7 mouse cellular contexts compared by ENCODE assay signal in genomic region chr8:104443125-104443679, GRCm38 (mm10). TPM values are rescaled to one million over a fixed set of nuclear protein-coding genes. Genes with fewer than 3 reads are reported as not detected.
DNase-seq lines count a peak whose midpoint lies in the region; ATAC-seq and TF ChIP-seq lines count a peak whose summit lies in the region.

No protein-coding gene starts in this region.

- peaks cover 4% of the 10 kb centered on the region for H3K4me1 ChIP-seq in testis, adult 2 months (ENCODE audit: control insufficient read depth, insufficient read depth, low read length)
- H3K4me1 ChIP-seq in forebrain, embryonic 13.5 days: peaks cover 23% of the 10 kb centered on the region
- peaks cover 14% of the 10 kb centered on the region for H3K4me1 ChIP-seq in limb, embryonic 15.5 days

- no peaks in the 10 kb centered on the region for H3K27me3 ChIP-seq in testis, adult 2 months (ENCODE audit: control insufficient read depth, insufficient read depth, low read length)
- H3K27me3 ChIP-seq in forebrain, embryonic 13.5 days: no peaks in the 10 kb centered on the region
- no peaks in the 10 kb centered on the region for H3K27me3 ChIP-seq in limb, embryonic 15.5 days

- H3K4me2 ChIP-seq in forebrain, embryonic 13.5 days: peak overlapping the region; percentile 80; the same call in 1 of the 2 replicates
- H3K4me2 ChIP-seq in limb, embryonic 15.5 days: peak overlapping the region; percentile 74; the same call in 1 of the 2 replicates

- H3K9me3 ChIP-seq in forebrain, embryonic 13.5 days (replicated peaks): no peaks in the 10 kb centered on the region
- no peaks in the 10 kb centered on the region for H3K9me3 ChIP-seq in limb, embryonic 15.5 days

- H3K9ac ChIP-seq in forebrain, embryonic 13.5 days: no peak overlapping the region; the same call in 1 of the 2 replicates
- no peak overlapping the region for H3K9ac ChIP-seq in limb, embryonic 15.5 days

- WGBS in forebrain, embryonic 13.5 days: 60% methylated on average over 7 of the region's 7 CpGs
- 63% methylated on average over 7 of the region's 7 CpGs for WGBS in limb, embryonic 15.5 days

- no peaks in the 10 kb centered on the region; the same call in 1 of the 2 replicates for H3K36me3 ChIP-seq in testis, adult 2 months (ENCODE audit: control insufficient read depth, insufficient read depth, low read length)
- peaks cover 29% of the 10 kb centered on the region for H3K36me3 ChIP-seq in forebrain, embryonic 13.5 days (ENCODE audit: poor library complexity, severe bottlenecking)
- peaks cover 28% of the 10 kb centered on the region for H3K36me3 ChIP-seq in limb, embryonic 15.5 days

- ATAC-seq in forebrain, embryonic 13.5 days: peak; percentile 33
- no peak for ATAC-seq in limb, embryonic 15.5 days (ENCODE audit: insufficient number of reproducible peaks, low FRiP score, low TSS enrichment, low read depth)
- no peak for ATAC-seq in inflammation-experienced regulatory T-cells, adult 6 months

- no peak for TF ChIP-seq POLR2A in testis, adult 2 months (IDR thresholded peaks at IDR 0.05; ENCODE audit: control insufficient read depth, low read depth, low read length)

- DNase-seq in testis, postnatal 14 days (ENCODE audit: low spot score): no peak
- no peak for DNase-seq in cerebellum, postnatal 14 days
- no peak for DNase-seq in MN1 (ENCODE audit: low spot score)

- H3K27ac ChIP-seq in testis, adult 2 months (ENCODE audit: control insufficient read depth, insufficient read depth, low read depth, low read length): peak overlapping the region; percentile 95; the same call in 1 of the 2 replicates
- no peak overlapping the region for H3K27ac ChIP-seq in forebrain, embryonic 13.5 days
- H3K27ac ChIP-seq in limb, embryonic 15.5 days: no peak overlapping the region

- no peak for TF ChIP-seq CTCF in testis, adult 2 months (IDR thresholded peaks at IDR 0.05; ENCODE audit: control insufficient read depth, insufficient read depth, insufficient replicate concordance, low read depth, low read length)

- H3K4me3 ChIP-seq in testis, adult 2 months (ENCODE audit: control insufficient read depth, low read depth, low read length): peak overlapping the region; percentile 91
- peak overlapping the region; percentile 96 for H3K4me3 ChIP-seq in forebrain, embryonic 13.5 days
- H3K4me3 ChIP-seq in limb, embryonic 15.5 days: peak overlapping the region; percentile 98

RNA-seq across cellular contexts. Expression of gene Dync1li2, which starts 0.4 kb away (rescaled TPM):
- polyA plus RNA-seq in testis, adult 2 months (2012; rRNA removed): 61.1 and 64.6 TPM in 2 replicates
- 108 and 109 TPM in 2 replicates for polyA plus RNA-seq in forebrain, embryonic 13.5 days (2015; fragmentation: Nextera tagmentation; extraction: Ambion mirVana)
- polyA plus RNA-seq in limb, embryonic 15.5 days (2015; fragmentation: Nextera tagmentation; extraction: Ambion mirVana): 53.7 and 62.8 TPM in 2 replicates
- 10 to 100 TPM; 23.7 to 32.8 (median 31.2) TPM for polyA plus RNA-seq in inflammation-experienced regulatory T-cells, adult 6 months (2017; shearing (Covaris generic))

RNA-seq across cellular contexts. Expression of gene Cmtm4, which starts 47.6 kb away (rescaled TPM):
- polyA plus RNA-seq in testis, adult 2 months (2012; rRNA removed): 2.0 and 2.2 TPM in 2 replicates
- polyA plus RNA-seq in forebrain, embryonic 13.5 days (2015; fragmentation: Nextera tagmentation; extraction: Ambion mirVana): 2.6 TPM in 2 replicates
- polyA plus RNA-seq in limb, embryonic 15.5 days (2015; fragmentation: Nextera tagmentation; extraction: Ambion mirVana): 1.7 and 2.7 TPM in 2 replicates
- polyA plus RNA-seq in inflammation-experienced regulatory T-cells, adult 6 months (2017; shearing (Covaris generic)): under 1 TPM; 0.32 to 0.78 (median 0.64) TPM
